Mouse (Mus musculus) layer of hippocampus, postnatal 10 days (tissue): ENCODE data around the gene Mapk6. TPM values are rescaled to one million over a fixed set of nuclear protein-coding genes. Genes with fewer than 3 reads are reported as not detected.

Experiments
- DNase-seq, 2 experiments: peaks; one replicate each; pipeline ENCODE4 v3.0.0; 2021; ENCODE audit warnings: low spot score in 2 of 2
- total RNA-seq, 2 experiments: library from RNA; stranded (reverse); gene quantifications; 2 replicates each; pipeline ENCODE4 v1.2.3; 2021

Gene Mapk6
- total RNA-seq, 2 experiments from 2014 or later: 55.7 to 57.8 TPM

- no peak for DNase-seq
These were observed 81.8 kb downstream of the Mapk6 start for GRCm38 (mm10) chr9:75328047-75328446.

GRCm38 (mm10) chr9:75322099-75322885, 87.5 kb downstream of the Mapk6 start:
- no peak for DNase-seq

GRCm38 (mm10) chr9:75319365-75319764, 90.4 kb downstream of the Mapk6 start:
- DNase-seq: peak in 1 of 2 experiments; percentile 27

Other genes with a start within 250 kb of the Mapk6 start
- gene Myo5c, start 178.0 kb downstream of the Mapk6 start, total RNA-seq: under 1 TPM; 0.29 to 0.80 TPM
- 100 to 1,000 TPM; 105 to 110 TPM for gene Gnb5, start 103.7 kb downstream of the Mapk6 start, total RNA-seq
- not detected for gene Bcl2l10, start 62.2 kb downstream of the Mapk6 start, total RNA-seq
- gene Leo1, start 31.5 kb upstream of the Mapk6 start, total RNA-seq: 10 to 100 TPM; 27.9 to 29.7 TPM
- gene Tmod3, start 149.7 kb upstream of the Mapk6 start, total RNA-seq: 10 to 100 TPM; 68.7 to 70.2 TPM
- gene Tmod2, start 201.3 kb upstream of the Mapk6 start, total RNA-seq: 100 to 1,000 TPM; 437 to 472 TPM
- 10 to 100 TPM; 50.3 to 53.1 TPM for gene Lysmd2, start 215.7 kb upstream of the Mapk6 start, total RNA-seq